Mouse (Mus musculus) stomach, postnatal 0 days (tissue): ENCODE data around the gene Naxd.

Source experiments
- CTCF ChIP-seq: IDR thresholded peaks from 2 replicates; pipeline ENCODE4 v1.5.1; 2016; ENCODE audit warnings: antibody characterized with exemption, low read depth, mild to moderate bottlenecking, moderate library complexity
- EP300 ChIP-seq: optimal IDR thresholded peaks from 2 replicates; pipeline ENCODE3; 2016; ENCODE audit warnings: antibody characterized with exemption

DNA sequence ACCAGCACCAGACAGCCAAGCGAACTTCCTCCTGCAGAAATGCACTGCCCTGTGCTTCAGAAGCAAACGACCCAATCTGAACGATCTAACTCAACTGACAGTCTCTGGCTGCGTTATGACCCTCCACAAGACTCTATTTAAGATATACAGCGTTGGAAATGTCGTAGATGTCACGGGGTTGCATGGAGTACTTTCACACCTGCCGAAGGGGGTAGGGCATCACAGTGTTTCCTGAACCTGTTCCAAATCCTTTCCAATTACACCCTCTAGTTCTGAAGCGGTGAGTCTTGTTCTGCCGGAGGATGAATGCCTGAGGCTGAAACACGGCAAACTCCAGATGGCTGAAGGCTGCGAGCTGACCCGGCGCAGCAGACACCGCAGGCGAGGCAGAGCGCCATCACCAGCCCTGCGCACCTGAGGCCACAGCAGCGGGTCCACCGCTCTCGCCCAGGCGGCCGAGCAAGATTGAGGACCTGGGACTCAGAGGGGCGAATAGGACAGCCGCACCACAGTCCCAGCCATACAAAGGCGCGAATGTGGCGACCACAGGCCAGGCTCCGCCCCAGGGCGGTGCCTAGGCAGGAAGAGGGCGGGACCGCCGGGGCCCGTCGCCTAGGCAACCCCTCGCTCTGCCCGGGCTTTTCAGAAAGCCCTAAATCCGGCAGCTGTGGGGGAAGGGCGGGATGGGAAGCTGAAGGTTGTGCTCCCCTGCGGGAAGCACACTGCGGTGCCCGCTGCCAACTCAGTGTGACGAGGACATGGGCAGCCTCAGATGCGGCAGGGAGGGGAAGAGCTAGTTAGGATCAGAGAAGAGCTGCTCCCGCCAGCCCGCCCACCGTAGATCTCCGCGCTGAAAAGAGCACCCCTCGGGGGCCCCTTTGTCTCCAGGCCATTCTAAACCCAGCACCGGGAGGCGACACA, 57.8 kb downstream of the Naxd start, which contains the start of gene Ing1:
- TF ChIP-seq CTCF (no peak), EP300 (no peak)
